Mouse (Mus musculus) heart, adult 2 months (tissue): ENCODE results near the gene D630036H23Rik.

Experiments
- CTCF ChIP-seq: fragments of 200-600 bp; IDR thresholded peaks from 2 replicates; pipeline ENCODE4 v1.8.1; 2022; ENCODE audit warnings: antibody characterized with exemption, mild to moderate bottlenecking, moderate library complexity
- EP300 ChIP-seq: fragments of 200-500 bp; IDR thresholded peaks from 2 replicates; pipeline ENCODE4 v1.6.1; 2011; ENCODE audit warnings: low read depth, low read length, control low read depth; ENCODE audit not compliant: insufficient read depth
- POLR2A ChIP-seq: fragments of 200-500 bp; IDR thresholded peaks from 2 replicates; pipeline ENCODE4 v1.6.1; 2011; ENCODE audit warnings: mild to moderate bottlenecking, low read depth, low read length, control low read depth; ENCODE audit not compliant: insufficient read depth

DNA sequence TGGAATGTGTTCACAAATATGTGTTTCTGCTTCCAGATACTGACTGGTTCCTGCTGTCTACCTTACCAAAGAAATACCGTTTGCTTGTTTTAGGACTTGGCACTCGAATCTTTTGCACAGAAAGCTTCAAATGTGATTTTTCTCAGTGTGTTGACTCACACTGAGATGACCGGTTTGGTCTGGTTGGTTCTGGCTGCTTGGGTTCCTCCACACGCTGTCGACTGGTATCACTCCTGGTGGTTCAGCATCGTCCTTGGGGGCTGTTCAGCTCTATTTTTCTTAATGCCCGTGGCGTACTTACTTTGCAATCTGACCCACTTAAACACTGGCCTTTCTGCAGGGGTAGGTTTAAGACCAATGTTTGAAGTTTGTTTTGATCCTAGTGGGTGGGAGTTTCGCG is 41.7 kb upstream of the D630036H23Rik start:
- TF ChIP-seq CTCF (no peak), POLR2A (no peak), EP300 (no peak)
